Mouse (Mus musculus) limb, embryonic 12.5 days (tissue): Measurements from ENCODE around the gene Elmod1. TPM values are rescaled to one million over a fixed set of nuclear protein-coding genes. Genes with fewer than 3 reads are reported as not detected.

ENCODE experiments used
- polyA plus RNA-seq: library from polyadenylated mRNA; unstranded; fragments of >200 nt; fragmentation: Nextera tagmentation; extraction: Ambion mirVana; gene quantifications from 2 replicates; pipeline ENCODE4 v1.2.1, GENCODE M21; 2016

Elmod1 gene
- polyA plus RNA-seq, 1 experiment from 2014 or later = 0.75 TPM

Other genes starting within 250 kb of the Elmod1 start
- 6.5 and 8.2 TPM in 2 replicates for gene Slc35f2, start 203.8 kb downstream of the Elmod1 start, polyA plus RNA-seq
- gene Sln, start 125.1 kb downstream of the Elmod1 start, polyA plus RNA-seq = 13.8 and 17.3 TPM in 2 replicates
- 0.23 and 0.28 TPM in 2 replicates for gene Tnfaip8l3, start 93.1 kb upstream of the Elmod1 start, polyA plus RNA-seq